Mouse (Mus musculus): ENCODE data around the gene Rhot1. TPM values are rescaled to one million over a fixed set of nuclear protein-coding genes. Genes with fewer than 3 reads are reported as not detected.
"Not testable (repeated sequence)": the region's sequence is repeated elsewhere in the genome, so short reads cannot be mapped to it uniquely, and the experiment has no call there.

Rhot1 gene
- polyA plus RNA-seq, 1 experiment from 2014 or later, result 48.3 TPM

DNA sequence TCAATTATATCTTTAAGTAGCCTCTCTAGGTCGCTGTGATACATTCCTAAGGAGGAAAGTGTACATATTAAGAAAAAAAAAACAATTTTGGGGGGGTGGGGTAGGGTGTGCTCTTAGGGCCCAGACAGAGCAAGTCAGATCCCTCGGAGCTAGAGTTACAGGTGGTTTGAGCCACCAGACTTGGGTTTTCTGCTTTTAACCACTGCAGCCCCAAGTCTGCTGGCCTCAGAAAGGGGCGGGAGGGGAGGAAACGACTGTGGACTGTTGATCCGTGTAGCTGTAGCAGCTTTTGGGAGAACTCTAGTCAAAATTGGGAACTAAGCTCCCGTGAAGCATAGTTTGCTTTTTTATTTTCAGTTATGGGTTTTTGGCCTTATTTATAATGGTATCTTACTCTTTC lies 1.5 kb downstream of the Rhot1 start:
- no peak for ATAC-seq (ENCODE audit: insufficient read depth, low FRiP score)
- Histone ChIP-seq H3K4me2 (ENCODE audit: low read depth, low read length) (peak overlapping the region; percentile 55), H3K36me3 (ENCODE audit: control insufficient read depth, insufficient read depth, low read length) (no peaks in the 10 kb centered on the region), H3K4me1 (ENCODE audit: control insufficient read depth, insufficient read depth, low read length) (peaks cover 11% of the 10 kb centered on the region), H3K9ac (ENCODE audit: low read length) (peak overlapping the region; percentile 58), H3K4me3 (replicated peaks; ENCODE audit: low read length) (peak overlapping the region; percentile 94), H3K27me3 (ENCODE audit: control insufficient read depth, insufficient read depth, low read length) (no peaks in the 10 kb centered on the region), H3K9me3 (replicated peaks; ENCODE audit: control insufficient read depth, low read length) (no peaks in the 10 kb centered on the region), H3K27ac (ENCODE audit: low read length) (no peak overlapping the region)
- WGBS, result 42% methylated on average over 6 of the region's 6 CpGs

DNA sequence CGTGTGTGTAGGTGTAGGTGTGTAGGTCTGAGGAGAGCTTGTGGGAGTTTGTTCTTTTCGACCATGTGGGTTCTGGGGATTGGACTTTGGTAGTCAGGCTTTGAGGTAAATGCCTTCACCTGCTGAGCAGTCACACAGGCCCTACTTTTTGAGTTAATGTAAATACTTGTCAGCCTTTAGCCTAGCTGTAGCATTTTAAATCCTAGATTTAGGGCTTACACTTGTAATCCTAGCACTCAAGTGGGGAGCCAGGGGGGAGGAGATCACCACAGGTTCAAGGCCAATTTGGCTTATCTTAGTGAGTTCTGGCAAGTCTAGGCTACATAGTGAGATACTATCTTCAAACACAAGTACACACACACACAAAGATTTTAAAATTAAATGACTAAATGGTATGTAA lies 3.5 kb downstream of the Rhot1 start:
- no peak overlapping the region for H3K27ac ChIP-seq (ENCODE audit: low read length)
- no peak for ATAC-seq (ENCODE audit: insufficient read depth, low FRiP score)
- H3K4me2 ChIP-seq (ENCODE audit: low read depth, low read length), result no peak overlapping the region
- no peaks in the 10 kb centered on the region for H3K27me3 ChIP-seq (ENCODE audit: control insufficient read depth, insufficient read depth, low read length)
- H3K36me3 ChIP-seq (ENCODE audit: control insufficient read depth, insufficient read depth, low read length), result no peaks in the 10 kb centered on the region
- no peak overlapping the region for H3K9ac ChIP-seq (ENCODE audit: low read length)
- no peak overlapping the region for H3K4me3 ChIP-seq (replicated peaks; ENCODE audit: low read length)
- H3K9me3 ChIP-seq (replicated peaks; ENCODE audit: control insufficient read depth, low read length), result no peaks in the 10 kb centered on the region
- 87% methylated on average over 2 of the region's 2 CpGs for WGBS
- H3K4me1 ChIP-seq (ENCODE audit: control insufficient read depth, insufficient read depth, low read length), result peaks cover 11% of the 10 kb centered on the region

DNA sequence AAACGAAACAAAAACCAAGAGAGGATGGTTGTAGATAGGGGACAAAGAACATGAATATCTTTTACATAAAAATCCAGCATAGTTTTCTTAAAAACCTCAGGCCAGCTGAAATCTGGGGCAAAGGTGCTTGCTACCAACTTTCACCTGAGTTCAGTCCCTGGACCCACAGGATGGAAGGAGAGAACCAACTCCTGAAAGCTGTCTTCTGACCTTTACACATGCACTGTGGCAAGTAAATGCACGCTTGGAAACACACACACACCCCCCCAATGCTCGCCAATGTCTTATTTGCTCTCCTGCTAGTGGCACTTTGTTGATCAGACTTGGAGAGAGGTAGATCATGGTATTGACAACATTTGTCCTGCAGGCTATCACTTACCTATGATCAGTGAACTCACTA lies 6.5 kb downstream of the Rhot1 start:
- Histone ChIP-seq H3K27me3 (ENCODE audit: control insufficient read depth, insufficient read depth, low read length) (no peaks in the 10 kb centered on the region), H3K36me3 (ENCODE audit: control insufficient read depth, insufficient read depth, low read length) (no peaks in the 10 kb centered on the region), H3K4me1 (ENCODE audit: control insufficient read depth, insufficient read depth, low read length) (peaks cover 4% of the 10 kb centered on the region), H3K4me2 (ENCODE audit: low read depth, low read length) (no peak overlapping the region), H3K9me3 (replicated peaks; ENCODE audit: control insufficient read depth, low read length) (no peaks in the 10 kb centered on the region), H3K9ac (ENCODE audit: low read length) (no peak overlapping the region), H3K4me3 (replicated peaks; ENCODE audit: low read length) (no peak overlapping the region), H3K27ac (ENCODE audit: low read length) (no peak overlapping the region)
- WGBS, result 78% methylated on average over 3 of the region's 3 CpGs
- no peak for ATAC-seq (ENCODE audit: insufficient read depth, low FRiP score)

DNA sequence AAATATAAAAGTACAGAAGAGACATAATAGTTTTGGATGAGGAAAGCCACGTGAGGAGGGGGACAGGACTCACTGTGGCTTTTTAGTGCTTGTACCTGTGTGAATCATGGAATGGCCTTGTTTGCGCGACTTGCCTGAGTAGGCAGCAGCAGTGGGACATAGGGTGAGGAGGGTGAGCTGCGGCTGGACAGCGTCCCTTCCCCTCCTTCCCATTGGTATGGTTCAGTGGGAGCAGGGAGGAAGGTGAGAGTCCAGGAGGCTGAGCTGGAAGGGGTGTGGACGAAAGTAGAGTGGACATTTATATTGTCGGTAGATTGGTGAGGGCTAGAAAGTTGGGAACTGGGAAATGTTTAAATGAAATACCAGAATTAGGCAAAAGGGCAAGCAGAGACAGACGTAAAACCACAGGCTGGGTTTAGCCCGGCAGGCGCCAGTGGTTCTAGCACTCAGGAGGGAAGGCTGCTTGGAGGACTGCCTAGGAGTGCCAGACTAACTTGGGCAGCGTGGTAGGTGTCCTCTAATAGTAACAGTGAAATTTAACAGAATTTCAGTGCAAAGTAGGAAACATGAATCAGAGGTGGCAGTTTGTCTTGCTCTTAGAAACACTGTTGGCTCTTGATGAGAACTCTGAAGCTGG lies 10.0 kb downstream of the Rhot1 start:
- Histone ChIP-seq H3K9ac (ENCODE audit: low read length) (no peak overlapping the region), H3K4me1 (ENCODE audit: control insufficient read depth, insufficient read depth, low read length) (no peaks in the 10 kb centered on the region), H3K27me3 (ENCODE audit: control insufficient read depth, insufficient read depth, low read length) (no peaks in the 10 kb centered on the region), H3K36me3 (ENCODE audit: control insufficient read depth, insufficient read depth, low read length) (no peaks in the 10 kb centered on the region), H3K9me3 (replicated peaks; ENCODE audit: control insufficient read depth, low read length) (no peaks in the 10 kb centered on the region), H3K4me3 (replicated peaks; ENCODE audit: low read length) (no peak overlapping the region), H3K4me2 (ENCODE audit: low read depth, low read length) (no peak overlapping the region), H3K27ac (ENCODE audit: low read length) (no peak overlapping the region)
- WGBS, result 78% methylated on average over 11 of the region's 11 CpGs
- no peak for ATAC-seq (ENCODE audit: insufficient read depth, low FRiP score)

DNA sequence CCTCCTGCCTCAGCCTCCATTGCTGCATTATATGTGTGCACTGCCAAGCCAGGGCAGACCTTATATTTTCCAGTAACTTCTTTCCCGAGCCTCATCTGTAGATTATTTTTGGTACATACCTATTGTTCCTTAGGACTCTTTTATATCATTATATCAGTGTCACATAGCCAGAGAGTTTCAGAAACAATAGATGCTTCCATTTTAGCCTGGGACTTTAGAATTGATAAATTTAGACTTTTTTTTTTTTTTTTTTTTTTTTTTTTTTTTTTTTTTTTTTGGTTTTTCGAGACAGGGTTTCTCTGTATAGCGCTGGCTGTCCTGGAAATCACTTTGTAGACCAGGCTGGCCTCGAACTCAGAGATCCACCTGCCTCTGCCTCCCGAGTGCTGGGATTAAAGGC lies 21.2 kb downstream of the Rhot1 start:
- H3K27ac ChIP-seq (ENCODE audit: low read length); H3K9ac ChIP-seq (ENCODE audit: low read length); H3K27me3 ChIP-seq (ENCODE audit: control insufficient read depth, insufficient read depth, low read length); H3K4me2 ChIP-seq (ENCODE audit: low read depth, low read length); ATAC-seq (ENCODE audit: insufficient read depth, low FRiP score); H3K4me3 ChIP-seq (replicated peaks; ENCODE audit: low read length); H3K9me3 ChIP-seq (replicated peaks; ENCODE audit: control insufficient read depth, low read length); H3K4me1 ChIP-seq (ENCODE audit: control insufficient read depth, insufficient read depth, low read length); H3K36me3 ChIP-seq (ENCODE audit: control insufficient read depth, insufficient read depth, low read length): not testable (repeated sequence)
- WGBS, result 91% methylated on average over 2 of the region's 5 CpGs

DNA sequence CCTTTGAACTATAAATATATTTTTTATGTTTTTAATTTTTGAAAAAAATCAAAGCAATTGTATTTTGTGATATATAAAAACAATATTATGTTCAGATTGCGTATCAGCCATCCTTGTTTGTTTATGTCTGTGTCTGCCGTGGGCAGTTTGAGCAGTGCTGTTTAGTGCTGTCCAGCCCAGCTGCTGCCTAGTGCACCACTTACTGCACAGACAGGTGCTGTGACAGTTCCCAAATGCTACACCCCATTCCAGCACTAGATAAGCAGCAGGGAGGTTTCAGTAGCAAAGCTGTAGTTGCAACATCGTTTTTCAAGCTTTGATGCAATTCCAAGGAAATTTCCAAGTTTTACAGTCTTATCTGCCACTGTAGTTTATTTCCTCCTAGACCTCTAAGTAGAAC lies 28.5 kb downstream of the Rhot1 start:
- H3K9ac ChIP-seq (ENCODE audit: low read length), result no peak overlapping the region
- H3K4me1 ChIP-seq (ENCODE audit: control insufficient read depth, insufficient read depth, low read length), result no peaks in the 10 kb centered on the region
- no peak overlapping the region for H3K27ac ChIP-seq (ENCODE audit: low read length)
- no peaks in the 10 kb centered on the region for H3K27me3 ChIP-seq (ENCODE audit: control insufficient read depth, insufficient read depth, low read length)
- no peak overlapping the region for H3K4me2 ChIP-seq (ENCODE audit: low read depth, low read length)
- H3K36me3 ChIP-seq (ENCODE audit: control insufficient read depth, insufficient read depth, low read length), result no peaks in the 10 kb centered on the region
- no peak overlapping the region for H3K4me3 ChIP-seq (replicated peaks; ENCODE audit: low read length)
- H3K9me3 ChIP-seq (replicated peaks; ENCODE audit: control insufficient read depth, low read length), result no peaks in the 10 kb centered on the region
- no peak for ATAC-seq (ENCODE audit: insufficient read depth, low FRiP score)
- WGBS, result 71% methylated on average over 3 of the region's 3 CpGs

DNA sequence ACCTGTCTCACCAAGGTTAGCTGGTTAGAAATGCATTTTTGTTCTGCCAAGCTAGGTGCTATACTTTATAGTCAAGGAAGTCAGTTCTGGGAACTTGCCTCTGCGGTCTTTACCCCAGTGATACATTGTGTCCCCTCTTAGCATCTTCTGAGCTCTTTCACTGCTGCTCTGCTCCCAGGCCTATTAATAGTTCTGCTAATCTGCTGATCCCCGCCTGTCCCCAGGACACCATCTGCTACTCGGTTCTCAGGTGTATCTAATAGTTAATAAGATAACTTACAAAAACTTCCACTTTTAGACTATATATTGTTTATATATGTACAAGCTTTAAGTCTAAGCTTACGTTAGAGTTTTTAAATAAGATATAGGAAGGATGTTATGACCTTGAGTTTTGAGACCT lies 29.5 kb downstream of the Rhot1 start:
- no peak for ATAC-seq (ENCODE audit: insufficient read depth, low FRiP score)
- Histone ChIP-seq H3K36me3 (ENCODE audit: control insufficient read depth, insufficient read depth, low read length) (no peaks in the 10 kb centered on the region; the same call in 1 of the 2 replicates), H3K9me3 (replicated peaks; ENCODE audit: control insufficient read depth, low read length) (no peaks in the 10 kb centered on the region), H3K27ac (ENCODE audit: low read length) (no peak overlapping the region), H3K4me1 (ENCODE audit: control insufficient read depth, insufficient read depth, low read length) (no peaks in the 10 kb centered on the region), H3K27me3 (ENCODE audit: control insufficient read depth, insufficient read depth, low read length) (no peaks in the 10 kb centered on the region), H3K9ac (ENCODE audit: low read length) (no peak overlapping the region), H3K4me3 (replicated peaks; ENCODE audit: low read length) (no peak overlapping the region), H3K4me2 (ENCODE audit: low read depth, low read length) (no peak overlapping the region)
- WGBS, result 82% methylated on average over 4 of the region's 4 CpGs

DNA sequence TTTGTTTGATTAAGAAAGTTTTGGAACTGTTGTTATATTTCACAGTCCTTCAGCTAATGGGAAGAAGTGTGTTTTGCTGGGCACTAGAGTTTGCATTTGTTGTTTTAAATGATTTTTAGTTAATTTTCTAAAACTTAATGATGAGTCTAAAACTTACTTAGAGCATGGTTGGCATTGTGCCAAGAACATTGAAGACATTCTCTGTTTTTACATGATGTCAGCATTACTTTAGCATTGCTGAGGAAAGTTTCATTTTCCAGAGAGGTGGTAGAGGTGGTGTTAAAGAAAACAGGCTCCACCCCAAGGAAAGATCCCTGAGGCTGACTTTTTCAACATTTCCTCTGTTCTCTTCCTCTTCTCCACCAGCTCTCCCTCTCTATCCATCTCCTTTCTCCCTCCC lies 38.2 kb downstream of the Rhot1 start:
- ATAC-seq (ENCODE audit: insufficient read depth, low FRiP score), result no peak
- no peaks in the 10 kb centered on the region for H3K27me3 ChIP-seq (ENCODE audit: control insufficient read depth, insufficient read depth, low read length)

DNA sequence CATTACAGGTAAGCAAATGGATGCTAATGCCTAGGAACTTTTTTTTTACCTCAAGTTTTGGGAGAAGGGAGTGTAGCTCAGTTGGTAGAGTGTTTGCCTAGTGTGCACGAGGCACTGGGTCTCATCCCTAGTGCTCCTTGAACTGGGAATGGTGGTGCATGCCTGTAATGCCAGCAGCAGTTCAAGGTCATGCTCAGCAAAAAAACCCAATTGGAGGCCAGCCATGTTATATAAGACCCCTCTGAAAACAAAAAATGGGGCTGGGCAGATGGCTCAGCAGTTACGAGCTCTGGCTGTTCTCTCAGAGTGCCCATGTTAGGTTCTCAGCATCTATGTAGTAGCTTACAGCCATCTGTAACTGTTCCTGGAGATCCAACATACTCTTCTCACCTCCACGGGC lies 39.7 kb downstream of the Rhot1 start:
- Histone ChIP-seq H3K27ac (ENCODE audit: low read length) (no peak overlapping the region), H3K4me2 (ENCODE audit: low read depth, low read length) (no peak overlapping the region), H3K4me3 (replicated peaks; ENCODE audit: low read length) (no peak overlapping the region), H3K36me3 (ENCODE audit: control insufficient read depth, insufficient read depth, low read length) (no peaks in the 10 kb centered on the region; the same call in 1 of the 2 replicates), H3K27me3 (ENCODE audit: control insufficient read depth, insufficient read depth, low read length) (no peaks in the 10 kb centered on the region), H3K4me1 (ENCODE audit: control insufficient read depth, insufficient read depth, low read length) (no peaks in the 10 kb centered on the region), H3K9ac (ENCODE audit: low read length) (no peak overlapping the region), H3K9me3 (replicated peaks; ENCODE audit: control insufficient read depth, low read length) (no peaks in the 10 kb centered on the region)
- WGBS, result 91% methylated on average over 3 of the region's 3 CpGs
- no peak for ATAC-seq (ENCODE audit: insufficient read depth, low FRiP score)

More for the DNA sequence above, 38.2 kb downstream of the Rhot1 start:
- no peaks in the 10 kb centered on the region for H3K4me1 ChIP-seq (ENCODE audit: control insufficient read depth, insufficient read depth, low read length)
- no peak overlapping the region for H3K4me3 ChIP-seq (replicated peaks; ENCODE audit: low read length)
- H3K36me3 ChIP-seq (ENCODE audit: control insufficient read depth, insufficient read depth, low read length), result no peaks in the 10 kb centered on the region; the same call in none of the 2 replicates
- no peaks in the 10 kb centered on the region for H3K9me3 ChIP-seq (replicated peaks; ENCODE audit: control insufficient read depth, low read length)
- H3K4me2 ChIP-seq (ENCODE audit: low read depth, low read length), result no peak overlapping the region
- no peak overlapping the region for H3K9ac ChIP-seq (ENCODE audit: low read length)
- H3K27ac ChIP-seq (ENCODE audit: low read length), result no peak overlapping the region
